Mouse (Mus musculus) cerebellum, adult 2 months (tissue): ENCODE results near the gene Snx15. TPM values are rescaled to one million over a fixed set of nuclear protein-coding genes. Genes with fewer than 3 reads are reported as not detected.

Experiments used
- DNase-seq, 2 experiments: peaks; one replicate each; pipeline ENCODE4 v3.0.0; 2021
- H3K27ac ChIP-seq: fragments of 200-500 bp; 2 replicates; pipeline ENCODE4 v1.5.1; 2012; ENCODE audit warnings: low read length, control low read depth, inconsistent platforms; ENCODE audit not compliant: insufficient read depth
- H3K27me3 ChIP-seq: fragments of 200-500 bp; 2 replicates; pipeline ENCODE4 v1.6.1; 2012; ENCODE audit warnings: inconsistent platforms, mild to moderate bottlenecking, low read length, moderate library complexity; ENCODE audit not compliant: control insufficient read depth, insufficient read depth
- H3K4me1 ChIP-seq: fragments of 200-500 bp; 2 replicates; pipeline ENCODE4 v1.6.1; 2011; ENCODE audit warnings: low read length; ENCODE audit not compliant: control insufficient read depth, insufficient read depth
- H3K4me3 ChIP-seq: fragments of 200-500 bp; replicated peaks from 2 replicates; pipeline ENCODE3; 2011; ENCODE audit warnings: mild to moderate bottlenecking, low read depth, low read length, control low read depth; ENCODE audit not compliant: insufficient read depth
- CTCF ChIP-seq: fragments of 200-500 bp; IDR thresholded peaks from 2 replicates; pipeline ENCODE4 v1.5.1; 2011; ENCODE audit warnings: low read depth, mild to moderate bottlenecking, control low read depth, low read length, moderate library complexity, borderline replicate concordance; ENCODE audit not compliant: insufficient read depth
- POLR2A ChIP-seq: fragments of 200-500 bp; IDR thresholded peaks from 2 replicates; pipeline ENCODE4 v1.6.1; 2011; ENCODE audit warnings: low read length, control low read depth, borderline replicate concordance; ENCODE audit not compliant: insufficient read depth
- WGBS: fragments of 180-500 bp; shearing (Covaris S2); methylation state at CpG from one replicate; pipeline ENCODE4 v1.1.7; 2018; 5-methylcytosine and 5-hydroxymethylcytosine counted together
- polyA plus RNA-seq: library from polyadenylated mRNA; depleted of rRNA; stranded (reverse); fragments of >200 nt; gene quantifications from 2 replicates; pipeline ENCODE4 v1.2.3, GENCODE M21; 2012; rRNA removed

The Snx15 gene
- polyA plus RNA-seq, 1 experiment = 67.9 TPM

DNA sequence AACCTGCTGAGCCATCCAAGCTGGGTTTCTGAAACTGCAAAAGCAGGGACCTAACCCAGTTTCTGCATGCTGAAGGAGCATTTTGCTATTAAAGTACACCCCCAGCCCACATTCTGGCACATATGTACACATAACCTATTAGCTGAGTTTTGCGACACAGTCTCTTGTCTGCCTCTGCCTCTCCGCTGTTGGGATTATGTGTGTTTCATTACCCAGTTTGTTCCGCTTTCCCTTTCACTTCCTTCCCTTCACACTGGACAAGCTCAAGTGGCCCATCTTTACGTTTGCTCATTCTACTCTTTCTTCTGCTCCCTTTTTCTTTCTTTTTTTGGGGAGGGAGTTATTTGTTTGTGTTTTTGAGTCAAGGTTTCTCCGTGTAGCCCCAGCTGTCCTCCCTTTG lies 54.2 kb downstream of the Snx15 start:
- Histone ChIP-seq H3K4me3 (no peak overlapping the region), H3K27ac (no peak overlapping the region), H3K4me1 (peaks cover 5% of the 10 kb centered on the region), H3K27me3 (no peaks in the 10 kb centered on the region)
- no peak for TF ChIP-seq CTCF
- no peak for TF ChIP-seq POLR2A
- no peak for DNase-seq
- WGBS = 92% methylated on average over 5 of the region's 5 CpGs

GRCm38 (mm10) chr19:6071261-6071660 lies 56.8 kb downstream of the Snx15 start:
- no peak overlapping the region for H3K4me3 ChIP-seq
- TF ChIP-seq POLR2A (no peak), CTCF (no peak)
- H3K27ac ChIP-seq = no peak overlapping the region
- H3K27me3 ChIP-seq = no peaks in the 10 kb centered on the region
- no peak for DNase-seq
- WGBS = 80% methylated on average over 19 of the region's 19 CpGs
- peaks cover 12% of the 10 kb centered on the region for H3K4me1 ChIP-seq

DNA sequence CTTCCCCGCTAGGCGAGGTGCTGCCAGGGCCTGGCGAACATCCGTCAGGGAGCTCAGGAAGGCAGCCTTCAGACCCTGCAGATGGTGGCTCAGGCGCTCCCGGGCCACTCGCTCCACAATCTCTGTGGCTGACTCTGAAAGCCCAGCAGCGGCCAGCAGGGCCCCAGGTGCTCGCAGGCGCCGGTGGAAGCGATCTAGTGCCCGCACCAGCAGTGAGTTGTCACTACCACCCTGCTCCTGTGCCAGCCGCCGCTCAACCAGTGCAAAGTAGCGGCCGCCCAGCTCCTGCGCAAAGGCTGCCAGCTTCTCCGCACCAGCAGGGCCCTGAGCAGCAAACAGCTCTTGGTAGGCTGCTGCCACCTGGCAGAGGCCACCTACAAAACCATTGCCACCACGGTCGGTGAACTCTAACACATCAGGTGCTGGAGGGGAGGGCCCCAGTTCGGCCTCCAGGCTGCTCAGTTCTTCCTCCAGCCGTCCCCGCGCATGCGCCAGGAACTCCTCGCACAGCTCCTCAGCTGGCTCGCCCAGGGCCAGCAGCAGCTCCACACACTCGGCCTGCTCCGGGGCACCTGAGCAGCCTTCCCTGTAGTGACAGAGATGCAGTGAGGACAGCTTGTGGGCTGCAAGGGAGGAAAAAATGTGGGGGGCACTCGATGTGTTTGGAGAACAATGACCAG lies 57.4 kb downstream of the Snx15 start:
- no peaks in the 10 kb centered on the region for H3K27me3 ChIP-seq
- 55% methylated on average over 31 of the region's 31 CpGs for WGBS
- no peak for TF ChIP-seq POLR2A

DNA sequence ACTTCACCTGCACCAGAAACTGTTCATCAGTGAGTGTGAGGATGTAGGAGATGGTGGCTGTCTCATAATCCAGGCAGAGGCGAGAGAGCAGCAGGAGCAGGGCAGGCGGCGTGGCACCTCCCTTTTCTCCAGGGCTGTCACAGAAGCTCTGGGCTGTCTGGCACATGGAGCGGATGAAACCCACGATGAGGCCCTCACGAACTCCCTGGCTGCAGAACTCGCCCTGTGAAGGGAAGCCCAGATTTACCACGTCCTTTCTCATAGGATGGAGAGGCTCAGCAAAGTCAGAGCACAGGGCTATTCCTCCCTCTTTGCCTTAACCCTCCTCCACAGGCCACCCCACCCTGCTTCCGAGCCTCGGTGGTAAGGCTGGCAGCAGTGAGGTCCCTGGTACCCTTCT lies 58.3 kb downstream of the Snx15 start:
- no peaks in the 10 kb centered on the region for H3K27me3 ChIP-seq
- 70% methylated on average over 10 of the region's 10 CpGs for WGBS

More for the DNA sequence above, 57.4 kb downstream of the Snx15 start:
- H3K4me1 ChIP-seq = peaks cover 9% of the 10 kb centered on the region
- no peak overlapping the region for H3K27ac ChIP-seq
- H3K4me3 ChIP-seq = no peak overlapping the region
- DNase-seq = no peak

More for the DNA sequence above, 58.3 kb downstream of the Snx15 start:
- H3K4me1 ChIP-seq = peaks cover 9% of the 10 kb centered on the region
- H3K4me3 ChIP-seq = no peak overlapping the region
- no peak overlapping the region for H3K27ac ChIP-seq
- TF ChIP-seq POLR2A = no peak
- no peak for TF ChIP-seq CTCF
- DNase-seq = no peak

Other genes starting within 250 kb of the Snx15 start
- 5.1 and 5.6 TPM in 2 replicates for gene Tigd3, start 234.2 kb downstream of the Snx15 start, polyA plus RNA-seq
- 136 and 141 TPM in 2 replicates for gene Dpf2, start 215.3 kb downstream of the Snx15 start, polyA plus RNA-seq
- 23.8 and 25.2 TPM in 2 replicates for gene Cdc42ep2, start 203.5 kb downstream of the Snx15 start, polyA plus RNA-seq
- 16.8 and 19.7 TPM in 2 replicates for gene Pola2, start 164.1 kb downstream of the Snx15 start, polyA plus RNA-seq
- gene Slc22a20, start 142.2 kb downstream of the Snx15 start, polyA plus RNA-seq = not detected in 2 replicates
- 27.0 and 27.3 TPM in 2 replicates for gene Capn1, start 112.4 kb downstream of the Snx15 start, polyA plus RNA-seq
- gene Syvn1, start 81.7 kb downstream of the Snx15 start, polyA plus RNA-seq = 34.5 and 34.8 TPM in 2 replicates
- gene Mrpl49, start 70.5 kb downstream of the Snx15 start, polyA plus RNA-seq = 48.7 and 51.5 TPM in 2 replicates
- 792 and 828 TPM in 2 replicates for gene Fau, start 70.5 kb downstream of the Snx15 start, polyA plus RNA-seq
- 50.8 and 51.5 TPM in 2 replicates for gene Znhit2, start 67.1 kb downstream of the Snx15 start, polyA plus RNA-seq
- 50.8 and 51.6 TPM in 2 replicates for gene Tm7sf2, start 59.9 kb downstream of the Snx15 start, polyA plus RNA-seq
- gene Vps51, start 51.1 kb downstream of the Snx15 start, polyA plus RNA-seq = 95.6 and 108 TPM in 2 replicates
- 0.59 TPM in 1 of 2 replicates, not detected in the other for gene Tmem262, start 48.3 kb downstream of the Snx15 start, polyA plus RNA-seq
- 0.78 and 1.3 TPM in 2 replicates for gene Gm28374, start 46.0 kb downstream of the Snx15 start, polyA plus RNA-seq
- 79.2 and 84.9 TPM in 2 replicates for gene Zfpl1, start 43.3 kb downstream of the Snx15 start, polyA plus RNA-seq
- 0.14 and 0.20 TPM in 2 replicates for gene Cdca5, start 43.3 kb downstream of the Snx15 start, polyA plus RNA-seq
- gene AC131692.1, start 33.9 kb downstream of the Snx15 start, polyA plus RNA-seq = not detected in 2 replicates
- 0.05 and 0.24 TPM in 2 replicates for gene Naaladl1, start 22.5 kb downstream of the Snx15 start, polyA plus RNA-seq
- 33.8 and 35.9 TPM in 2 replicates for gene Sac3d1, start 9.7 kb downstream of the Snx15 start, polyA plus RNA-seq
- gene Batf2, start 12.7 kb upstream of the Snx15 start, polyA plus RNA-seq = 0.29 and 0.54 TPM in 2 replicates
- gene Arl2, start 13.2 kb upstream of the Snx15 start, polyA plus RNA-seq = 174 and 188 TPM in 2 replicates
- 0.08 TPM in 2 replicates for gene Majin, start 56.1 kb upstream of the Snx15 start, polyA plus RNA-seq
- 0.21 TPM in 1 of 2 replicates, not detected in the other for gene Gpha2, start 98.1 kb upstream of the Snx15 start, polyA plus RNA-seq
- 243 and 258 TPM in 2 replicates for gene Ppp2r5b, start 107.6 kb upstream of the Snx15 start, polyA plus RNA-seq
- 40.8 and 41.1 TPM in 2 replicates for gene Atg2a, start 113.4 kb upstream of the Snx15 start, polyA plus RNA-seq
- gene Ehd1, start 148.4 kb upstream of the Snx15 start, polyA plus RNA-seq = 168 and 220 TPM in 2 replicates
- 33.1 and 36.5 TPM in 2 replicates for gene Cdc42bpg, start 178.2 kb upstream of the Snx15 start, polyA plus RNA-seq
- 84.1 and 85.5 TPM in 2 replicates for gene Men1, start 206.7 kb upstream of the Snx15 start, polyA plus RNA-seq
- gene Map4k2, start 212.8 kb upstream of the Snx15 start, polyA plus RNA-seq = 317 and 326 TPM in 2 replicates
- gene Sf1, start 235.4 kb upstream of the Snx15 start, polyA plus RNA-seq = 175 and 196 TPM in 2 replicates